Mouse (Mus musculus): Measurements from ENCODE around the gene Epyc.

The Epyc gene

DNA sequence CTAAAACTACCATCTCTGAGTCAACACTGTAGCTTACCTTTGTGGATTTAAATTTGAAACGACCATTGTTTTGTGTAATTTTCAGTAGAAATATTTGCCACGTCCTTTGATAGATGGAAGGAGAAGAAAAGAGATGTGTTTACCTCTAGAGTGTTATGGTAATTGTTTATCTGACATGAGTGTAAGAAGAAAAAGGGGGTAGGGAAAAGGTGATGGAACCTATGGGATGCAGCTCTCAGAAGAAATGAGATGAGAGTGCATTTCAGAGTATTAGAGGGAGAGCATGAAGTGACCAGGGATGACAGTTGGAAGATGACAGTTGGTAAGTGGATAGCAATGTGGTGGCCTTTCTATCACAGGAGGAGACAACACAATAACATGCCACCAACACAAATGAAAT, at the start of gene Epyc:
Gene Epyc (plus strand): TSS at position 301 of the 400 bp plus-strand sequence.
- no peak for DNase-seq

- DNase-seq = no peak
These were observed 48.2 kb upstream of the Epyc start for GRCm38 (mm10) chr10:97595680-97596079.

- no peak for DNase-seq
These were observed 42.1 kb upstream of the Epyc start for GRCm38 (mm10) chr10:97601744-97602143.

DNA sequence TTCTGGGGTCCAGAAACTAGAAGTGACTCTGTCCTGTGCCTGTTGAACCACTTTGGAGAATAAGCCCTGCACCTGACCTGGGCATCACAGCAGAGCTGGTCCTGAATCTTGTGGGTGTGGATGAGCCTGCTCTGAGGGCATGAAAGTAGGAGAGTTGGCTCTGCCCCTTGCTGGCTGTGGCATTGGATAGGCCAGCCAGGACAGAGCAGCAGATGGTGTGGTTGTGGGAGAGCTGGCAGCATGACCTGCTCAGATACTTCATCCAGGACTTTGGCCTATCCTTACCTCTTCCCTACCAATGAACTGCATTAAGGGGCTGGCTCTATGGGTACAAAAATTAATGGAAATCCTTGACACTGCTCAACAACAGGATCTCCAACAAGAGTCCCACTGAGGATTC, 40.6 kb upstream of the Epyc start:
- peak; percentile 77 to 79 for DNase-seq

DNA sequence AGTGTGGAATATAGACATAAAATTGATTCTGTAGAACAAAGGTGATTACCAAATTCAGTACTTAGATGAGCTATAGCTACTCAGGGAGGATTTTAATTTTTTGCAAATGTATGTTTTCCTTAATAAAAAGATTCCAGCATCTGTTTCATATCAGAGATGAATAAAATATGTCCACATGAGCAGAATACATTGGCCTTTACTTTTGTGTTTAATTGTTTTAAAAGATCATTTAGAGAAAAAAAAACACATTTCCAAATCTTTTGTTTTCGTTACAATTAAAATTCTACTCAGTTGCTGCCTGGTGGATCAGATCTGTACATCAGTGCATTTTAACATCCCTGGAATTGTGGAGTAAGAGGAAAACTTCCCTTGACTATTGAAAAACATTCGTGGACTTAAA, 37.3 kb upstream of the Epyc start, which contains the start of gene Kera:
Gene Kera (plus strand): TSS at position 301 of the 400 bp plus-strand sequence.
- DNase-seq = no peak

DNA sequence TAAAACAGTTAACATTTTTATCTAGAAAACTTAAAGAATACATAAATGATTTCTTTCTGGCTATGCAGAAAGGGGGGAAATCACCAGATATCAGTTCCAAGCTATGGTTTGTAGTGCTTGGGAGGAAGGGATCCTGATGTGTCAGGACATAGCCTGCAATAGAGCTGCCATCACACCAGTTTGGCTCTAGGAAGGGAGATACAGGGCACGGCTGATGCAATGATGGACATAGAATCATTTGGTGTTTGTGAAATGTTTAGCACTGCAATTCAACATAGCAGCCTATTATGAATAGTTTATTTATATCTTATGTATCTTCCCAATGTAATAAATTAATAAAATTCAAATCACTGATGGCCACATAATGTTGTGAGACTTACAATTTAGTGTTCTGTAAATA, 21.5 kb upstream of the Epyc start:
- DNase-seq = no peak

DNA sequence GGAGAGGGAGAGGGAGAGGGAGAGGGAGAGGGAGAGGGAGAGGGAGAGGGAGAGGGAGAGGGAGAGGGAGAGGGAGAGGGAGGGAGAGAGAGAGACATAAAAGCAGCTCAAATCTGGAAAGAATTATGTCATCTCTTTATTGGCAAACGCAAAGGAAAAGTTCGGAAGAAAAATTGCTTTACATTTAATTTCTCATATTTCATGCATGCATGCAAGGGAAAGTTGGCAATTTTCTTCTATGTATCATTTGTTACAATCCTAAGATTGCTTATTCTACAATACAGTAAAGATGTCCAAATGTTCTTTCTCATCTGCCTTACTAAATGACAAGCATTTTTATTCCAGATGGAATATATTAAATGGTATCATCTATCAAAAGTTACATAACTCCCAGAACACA, 19.5 kb upstream of the Epyc start:
- no peak for DNase-seq

DNA sequence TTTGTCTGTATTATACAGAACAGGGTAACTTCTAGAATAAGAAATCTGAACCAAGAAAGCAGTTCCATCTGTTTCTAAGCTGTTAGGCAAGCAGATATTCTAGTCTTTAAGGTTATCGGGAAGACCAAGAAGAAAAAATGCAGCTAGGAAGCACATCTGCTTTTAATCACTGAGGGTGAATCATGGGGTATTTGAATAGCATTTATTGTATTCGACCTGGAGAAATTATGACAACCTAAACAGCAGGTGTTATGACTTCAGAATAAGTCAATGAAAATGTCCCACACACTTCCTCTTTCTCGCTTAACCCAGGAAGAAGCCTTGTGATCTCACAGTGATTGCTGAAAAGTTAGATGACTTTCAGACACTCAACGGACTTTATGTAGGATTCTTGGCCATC, 18.8 kb upstream of the Epyc start:
- DNase-seq = no peak

DNA sequence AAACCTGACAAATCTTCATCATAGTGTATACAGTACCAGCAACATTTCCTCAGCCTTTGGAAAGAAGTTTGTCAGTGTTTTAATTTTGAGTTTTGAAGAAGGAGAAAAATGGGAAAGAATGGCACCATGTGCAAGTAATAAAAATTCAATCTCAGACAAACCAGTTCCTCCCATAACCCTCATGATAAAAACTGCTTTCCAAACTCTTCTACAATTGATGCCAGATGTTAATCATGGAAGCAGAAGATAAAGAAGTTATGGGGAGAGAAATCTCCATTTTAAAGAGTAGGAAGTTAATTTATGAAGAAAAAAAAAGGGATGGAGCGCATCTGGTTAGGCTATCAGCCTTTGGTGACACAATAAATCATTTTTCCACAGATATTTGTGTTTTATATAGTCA, 17.3 kb upstream of the Epyc start:
- no peak for DNase-seq

DNA sequence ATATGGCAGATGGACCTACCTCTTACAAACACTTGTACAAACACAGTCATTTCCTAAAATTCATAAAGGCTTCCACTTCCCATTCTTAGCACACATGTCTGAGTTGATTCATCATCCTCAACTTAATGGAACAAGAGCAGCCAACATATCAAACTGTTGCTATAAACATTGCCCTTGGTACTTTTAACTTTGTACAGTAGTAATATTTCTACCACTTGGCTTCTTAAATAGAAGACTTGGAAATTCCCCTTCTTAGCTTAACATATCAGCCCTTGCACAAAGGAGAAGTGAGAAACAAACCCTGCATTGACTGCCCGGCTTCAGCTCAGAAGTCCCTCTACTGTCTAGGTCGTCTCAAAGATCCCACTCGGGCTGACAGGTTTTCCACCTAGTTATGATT, 12.8 kb upstream of the Epyc start:
- DNase-seq = no peak

DNA sequence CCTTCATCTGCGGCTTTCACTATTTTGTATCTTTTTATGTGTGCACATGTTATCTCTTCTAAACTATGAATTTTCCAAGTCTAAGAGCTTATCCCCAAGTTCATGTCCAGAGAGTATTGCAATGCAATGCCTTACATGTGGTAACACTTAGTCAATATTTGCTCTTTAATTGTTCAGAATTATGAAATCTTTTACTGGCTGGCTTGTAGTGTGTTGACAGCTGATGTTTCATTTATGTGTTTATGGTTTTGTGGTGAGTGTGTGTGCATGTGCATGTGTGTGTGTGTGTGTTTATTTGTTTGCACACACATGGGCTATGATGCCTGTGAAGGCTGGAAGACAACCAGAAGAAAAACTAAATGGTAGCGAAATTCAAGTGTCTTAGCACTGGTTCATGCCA, 1.9 kb upstream of the Epyc start:
- no peak for DNase-seq

- no peak for DNase-seq
These were observed 6.5 kb downstream of the Epyc start for GRCm38 (mm10) chr10:97650334-97650733.

DNA sequence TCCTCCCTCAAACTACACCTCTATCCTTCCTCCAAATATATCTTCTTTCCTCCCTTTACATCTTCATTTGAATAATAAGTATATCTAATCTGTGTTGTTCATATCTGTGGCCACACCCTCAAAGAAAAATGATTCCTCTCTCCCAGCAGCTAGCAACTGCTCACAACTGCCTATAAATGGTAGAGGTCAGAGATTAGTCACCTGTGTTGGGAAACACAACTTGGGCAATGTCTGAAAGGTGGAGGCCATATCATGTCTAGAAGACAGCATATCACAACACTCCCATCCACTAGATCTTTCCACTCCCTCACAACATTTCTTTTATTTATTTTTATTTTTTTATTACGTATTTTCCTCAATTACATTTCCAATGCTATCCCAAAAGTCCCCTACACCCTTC, 15.6 kb downstream of the Epyc start:
- no peak for DNase-seq

- DNase-seq = no peak
These were observed 24.8 kb downstream of the Epyc start for GRCm38 (mm10) chr10:97668656-97669055.

DNA sequence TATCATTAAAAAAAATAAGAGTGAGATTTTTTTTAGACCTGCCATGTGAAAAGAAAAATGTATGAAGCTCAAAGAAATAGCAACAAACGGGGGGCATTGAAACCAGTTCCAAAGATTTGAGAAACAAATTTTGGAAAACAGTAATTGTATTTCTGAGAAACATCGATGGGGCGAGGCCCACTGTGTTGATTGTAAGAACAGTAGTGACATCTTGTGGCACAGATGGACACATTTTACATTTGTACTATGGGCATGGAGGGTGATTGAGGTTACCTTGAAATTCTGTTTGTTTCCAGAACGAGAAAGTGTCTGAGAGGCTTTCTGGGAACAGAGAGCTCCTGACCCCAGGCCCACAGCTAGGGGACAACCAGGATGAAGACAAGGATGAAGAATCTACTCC, 26.3 kb downstream of the Epyc start:
- peak; percentile 3 to 31 for DNase-seq

- no peak for DNase-seq
These were observed 29.4 kb downstream of the Epyc start for GRCm38 (mm10) chr10:97673239-97673638.

DNA sequence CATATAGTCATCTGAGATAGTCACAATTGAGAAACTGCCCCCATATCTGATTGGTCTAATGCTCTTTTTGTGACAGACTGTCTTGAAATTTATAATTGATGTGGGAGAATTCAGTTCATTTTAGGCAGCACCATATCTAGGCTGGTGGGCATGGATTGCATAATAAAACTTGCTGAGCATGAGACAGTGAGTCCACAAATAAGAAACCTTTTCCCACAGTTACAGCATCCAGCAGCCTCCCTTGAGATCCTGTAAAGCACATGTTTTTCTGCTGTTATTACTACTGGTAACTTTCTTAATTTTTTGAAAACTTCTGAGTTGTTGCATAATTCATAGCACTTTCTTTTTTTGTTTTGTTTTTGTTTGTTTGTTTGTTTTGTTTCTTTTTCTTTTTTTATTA, 39.1 kb downstream of the Epyc start:
- no peak for DNase-seq

- DNase-seq = no peak
These were observed 43.3 kb downstream of the Epyc start for GRCm38 (mm10) chr10:97687198-97687597.

GRCm38 (mm10) chr10:97689425-97689824, 45.6 kb downstream of the Epyc start:
- DNase-seq = no peak

- no peak for DNase-seq
These were observed 49.0 kb downstream of the Epyc start, which contains the start of gene Ccer1 for GRCm38 (mm10) chr10:97692913-97693312. TSS of gene Ccer1 (plus strand) at chr10:97693059.

DNA sequence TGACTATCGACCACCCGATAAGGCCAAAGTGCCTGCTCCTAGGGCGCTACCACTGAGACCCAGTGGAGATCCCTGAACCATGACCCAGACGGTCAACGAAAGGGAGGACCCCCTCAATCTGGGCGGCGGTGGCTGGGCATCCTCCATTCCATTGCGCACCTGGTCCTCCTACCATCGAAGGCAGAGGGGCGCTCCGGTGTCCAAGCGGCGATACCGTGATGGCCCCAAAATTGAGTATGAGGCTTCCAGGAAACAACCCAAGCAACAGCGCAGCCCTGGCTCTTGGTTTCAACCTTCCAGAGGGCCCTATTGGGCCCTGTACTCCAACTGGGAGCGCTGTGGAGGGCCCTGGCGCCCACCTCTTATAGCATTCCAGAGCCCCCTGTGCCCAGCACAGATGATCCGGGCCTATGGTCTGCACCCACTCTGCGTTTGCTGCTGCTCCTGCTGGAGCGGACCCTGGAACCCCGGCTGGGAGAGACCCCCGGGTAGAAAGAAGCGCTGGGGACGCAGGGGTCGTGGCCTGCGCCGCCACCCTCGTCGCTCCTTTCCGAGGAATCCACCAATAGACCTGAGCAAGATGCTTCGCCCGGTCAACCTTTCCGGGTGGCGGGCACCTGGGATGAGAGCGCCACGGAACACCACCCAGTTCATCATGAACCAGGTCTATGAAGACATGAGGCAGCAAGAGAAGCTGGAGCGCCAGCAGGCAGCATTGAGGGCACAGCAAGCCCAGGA, 49.7 kb downstream of the Epyc start:
- no peak for DNase-seq

DNA sequence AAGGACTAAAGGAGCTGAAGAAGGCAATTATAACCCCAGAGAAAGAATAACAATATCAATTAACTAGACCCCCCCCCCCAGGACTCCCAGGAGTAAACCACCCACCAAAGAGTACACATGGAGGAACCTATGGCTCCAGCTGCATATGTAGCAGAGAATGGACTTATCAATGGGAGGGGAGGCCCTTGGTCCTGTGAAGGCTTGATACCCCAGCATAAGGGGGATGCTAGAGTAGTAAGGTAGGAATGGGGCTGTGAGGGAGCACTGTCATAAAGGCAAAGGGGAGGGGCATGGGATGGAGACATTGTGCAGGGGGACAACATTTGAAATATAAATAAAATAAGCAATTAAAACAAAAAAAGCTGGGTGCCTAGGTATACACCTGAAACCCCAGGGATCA, 58.5 kb downstream of the Epyc start:
- no peak for DNase-seq

- peak; percentile 14 to 38 for DNase-seq
These were observed 60.7 kb downstream of the Epyc start for GRCm38 (mm10) chr10:97704562-97704961.

GRCm38 (mm10) chr10:97712687-97713086, 68.8 kb downstream of the Epyc start:
- DNase-seq = peak; percentile 9 to 36

GRCm38 (mm10) chr10:97714584-97714983, 70.7 kb downstream of the Epyc start:
- DNase-seq = no peak
